Mouse (Mus musculus) ES-E14 (cell line): Measurements from ENCODE around the gene Med20.

Experiments
- CHD2 ChIP-seq: IDR thresholded peaks from 2 replicates; pipeline ENCODE4 v1.6.1; 2014; ENCODE audit warnings: mild to moderate bottlenecking, low read depth, low read length, inconsistent platforms
- MAFK ChIP-seq: IDR thresholded peaks from 2 replicates; pipeline ENCODE4 v1.6.1; 2014; ENCODE audit warnings: mild to moderate bottlenecking, low read depth, low read length, inconsistent platforms; ENCODE audit not compliant: insufficient read depth
- ZC3H11A ChIP-seq: IDR thresholded peaks from 2 replicates; pipeline ENCODE4 v1.6.1; 2012; ENCODE audit warnings: low read depth, mild to moderate bottlenecking, inconsistent platforms, low read length, borderline replicate concordance
- ZNF384 ChIP-seq: IDR thresholded peaks from 2 replicates; pipeline ENCODE4 v1.6.1; 2012; ENCODE audit warnings: low read depth, low read length, inconsistent platforms

DNA sequence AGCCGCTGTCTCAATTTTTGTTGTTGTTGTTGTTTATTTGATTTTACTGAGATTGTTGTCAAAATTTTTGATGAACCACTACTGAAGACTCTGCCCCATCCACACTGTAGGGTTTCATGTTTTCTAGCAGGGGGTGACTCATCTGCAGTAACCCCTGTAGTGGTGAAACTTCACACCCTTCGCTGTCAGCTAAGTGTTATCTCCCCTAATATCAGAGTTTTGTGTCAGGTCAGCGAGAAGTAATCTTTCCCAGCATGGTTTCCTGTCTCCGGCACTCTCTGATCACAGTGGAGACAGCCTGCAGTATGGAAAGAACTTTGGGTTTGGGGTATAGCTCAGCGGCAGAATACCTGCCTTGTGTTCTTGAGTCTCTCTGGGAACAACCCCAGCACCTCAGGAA, 46.8 kb upstream of the Med20 start:
- TF ChIP-seq CHD2, result no peak
- no peak for TF ChIP-seq MAFK
- no peak for TF ChIP-seq ZC3H11A
- TF ChIP-seq ZNF384, result no peak
